Mouse (Mus musculus): Measurements from ENCODE around the gene Taf6l. TPM values are rescaled to one million over a fixed set of nuclear protein-coding genes. Genes with fewer than 3 reads are reported as not detected.
A peak's percentile ranks its signal among the peaks of the same experiment; 100 is the strongest.

The Taf6l gene
- polyA plus RNA-seq, 1 experiment from 2014 or later: 41.8 TPM

- Histone ChIP-seq H3K36me3 (peaks cover 46% of the 10 kb centered on the region), H3K27ac (peak overlapping the region; percentile 95), H3K4me1 (replicated peaks) (peaks cover 16% of the 10 kb centered on the region), H3K4me3 (replicated peaks) (peak overlapping the region; percentile 97), H3K27me3 (no peaks in the 10 kb centered on the region), H3K9ac (replicated peaks) (peak overlapping the region; percentile 96), H3K9me3 (no peaks in the 10 kb centered on the region), H3K4me2 (peak overlapping the region; percentile 81)
- 6% methylated on average over 14 of the region's 14 CpGs for WGBS
- ATAC-seq (ENCODE audit: insufficient number of reproducible peaks, insufficient read depth, low FRiP score, low TSS enrichment, low read depth): no peak
Measured at GRCm38 (mm10) chr19:8757471-8757998, 28.7 kb downstream of the Taf6l start.

GRCm38 (mm10) chr19:8756635-8757387 lies 29.4 kb downstream of the Taf6l start, which contains the start of gene Nxf1:
Nxf1 (plus strand) TSS chr19:8757073.
- peak within 1 kb of the TSS; percentile 81 for H3K4me2 ChIP-seq
- ATAC-seq (ENCODE audit: insufficient number of reproducible peaks, insufficient read depth, low FRiP score, low TSS enrichment, low read depth): peak; percentile 88
- H3K4me1 ChIP-seq (replicated peaks): peaks cover 16% of the 10 kb centered on the region
- H3K27ac ChIP-seq: peak within 1 kb of the TSS; percentile 95
- peak within 1 kb of the TSS; percentile 96 for H3K9ac ChIP-seq (replicated peaks)
- no peaks in the 10 kb centered on the region for H3K9me3 ChIP-seq
- peak within 1 kb of the TSS; percentile 97 for H3K4me3 ChIP-seq (replicated peaks)
- WGBS: under 1% methylated on average over 73 of the region's 75 CpGs
- peaks cover 46% of the 10 kb centered on the region for H3K36me3 ChIP-seq
- no peaks in the 10 kb centered on the region for H3K27me3 ChIP-seq

DNA sequence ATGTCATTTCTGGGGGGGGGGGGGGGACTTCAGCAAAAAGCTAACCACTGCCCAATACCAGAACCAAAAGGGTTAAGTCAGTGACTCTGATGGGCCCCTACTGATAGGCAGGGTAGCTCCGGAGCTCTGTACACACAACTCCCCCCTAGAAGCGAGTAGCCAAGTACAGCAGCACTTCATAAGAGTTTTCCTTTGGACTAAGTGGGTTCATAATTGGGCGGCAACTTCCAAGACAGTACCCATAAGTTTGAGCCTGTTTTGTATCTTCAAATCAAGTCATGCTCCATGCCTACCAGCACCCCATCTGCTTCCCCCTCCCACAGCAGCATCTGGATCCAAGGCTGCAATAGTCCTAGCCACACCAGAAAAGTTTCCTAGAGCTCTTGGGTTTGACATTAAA lies 30.6 kb downstream of the Taf6l start:
- no peaks in the 10 kb centered on the region for H3K9me3 ChIP-seq
- ATAC-seq (ENCODE audit: insufficient number of reproducible peaks, insufficient read depth, low FRiP score, low TSS enrichment, low read depth): no peak
- H3K4me2 ChIP-seq: peak overlapping the region; percentile 81
- peaks cover 16% of the 10 kb centered on the region for H3K4me1 ChIP-seq (replicated peaks)
- H3K4me3 ChIP-seq (replicated peaks): peak overlapping the region; percentile 97; the same call in 1 of the 2 replicates
- no peak overlapping the region for H3K27ac ChIP-seq
- WGBS: 82% methylated on average over 3 of the region's 3 CpGs
- no peaks in the 10 kb centered on the region for H3K27me3 ChIP-seq
- no peak overlapping the region for H3K9ac ChIP-seq (replicated peaks)
- H3K36me3 ChIP-seq: peaks cover 51% of the 10 kb centered on the region

DNA sequence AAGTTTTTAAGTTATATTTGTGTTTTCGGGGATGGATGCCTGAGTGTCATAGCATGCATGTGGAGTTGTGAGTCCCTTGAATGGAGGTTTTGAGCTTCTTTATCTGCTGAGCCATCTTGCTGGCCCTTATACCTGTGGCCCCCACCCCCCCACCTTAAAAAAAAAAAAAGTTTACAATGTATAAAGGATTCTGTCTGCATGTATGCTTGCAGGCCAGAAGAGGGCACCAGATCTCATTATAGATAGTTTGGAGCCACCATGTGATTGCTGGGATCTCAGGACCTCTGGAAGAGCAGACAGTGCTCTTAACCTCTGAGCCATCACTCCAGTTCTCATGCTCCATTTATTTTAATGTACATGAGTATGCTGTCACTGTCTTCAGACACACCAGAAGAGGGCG lies 38.8 kb downstream of the Taf6l start:
- WGBS: 72% methylated on average over 2 of the region's 2 CpGs
- H3K4me3 ChIP-seq (replicated peaks): no peak overlapping the region
- no peaks in the 10 kb centered on the region for H3K9me3 ChIP-seq
- H3K9ac ChIP-seq (replicated peaks): no peak overlapping the region
- H3K4me2 ChIP-seq: no peak overlapping the region
- H3K36me3 ChIP-seq: peaks cover 95% of the 10 kb centered on the region
- no peak overlapping the region for H3K27ac ChIP-seq
- H3K27me3 ChIP-seq: no peaks in the 10 kb centered on the region
- H3K4me1 ChIP-seq (replicated peaks): peaks cover 9% of the 10 kb centered on the region
- ATAC-seq (ENCODE audit: insufficient number of reproducible peaks, insufficient read depth, low FRiP score, low TSS enrichment, low read depth): no peak

GRCm38 (mm10) chr19:8745382-8745781 lies 40.8 kb downstream of the Taf6l start:
- 90% methylated on average over 1 of the region's 1 CpGs for WGBS
- no peak for ATAC-seq (ENCODE audit: insufficient number of reproducible peaks, insufficient read depth, low FRiP score, low TSS enrichment, low read depth)
- no peak overlapping the region for H3K9ac ChIP-seq (replicated peaks)
- no peak overlapping the region for H3K4me3 ChIP-seq (replicated peaks)
- peaks cover 80% of the 10 kb centered on the region for H3K36me3 ChIP-seq
- no peak overlapping the region for H3K27ac ChIP-seq
- H3K4me1 ChIP-seq (replicated peaks): peaks cover 18% of the 10 kb centered on the region
- no peaks in the 10 kb centered on the region for H3K9me3 ChIP-seq
- no peaks in the 10 kb centered on the region for H3K27me3 ChIP-seq
- H3K4me2 ChIP-seq: no peak overlapping the region

DNA sequence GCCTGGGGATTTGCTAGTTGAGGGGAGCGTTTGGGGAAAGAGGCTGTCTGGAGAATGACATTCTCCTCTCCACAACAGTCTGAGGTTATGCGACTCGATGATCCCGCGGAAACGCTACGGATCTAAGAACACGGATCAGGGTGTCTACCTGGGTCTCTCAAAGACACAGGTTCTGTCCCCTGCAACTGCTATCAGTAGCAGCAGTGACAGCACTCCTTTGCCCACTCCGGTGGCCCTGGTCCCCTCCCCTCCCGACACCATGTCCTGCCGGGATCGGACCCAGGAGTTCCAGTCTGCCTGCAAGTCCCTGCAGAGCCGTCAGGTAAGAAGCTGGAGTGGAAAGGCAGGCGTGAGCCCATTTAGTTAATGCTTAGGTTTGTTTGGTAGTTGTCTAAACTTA lies 44.0 kb downstream of the Taf6l start:
- no peak for ATAC-seq (ENCODE audit: insufficient number of reproducible peaks, insufficient read depth, low FRiP score, low TSS enrichment, low read depth)
- no peaks in the 10 kb centered on the region for H3K27me3 ChIP-seq
- peak overlapping the region; percentile 98 for H3K4me2 ChIP-seq
- no peaks in the 10 kb centered on the region for H3K9me3 ChIP-seq
- peak overlapping the region; percentile 95 for H3K4me3 ChIP-seq (replicated peaks)
- peaks cover 21% of the 10 kb centered on the region for H3K4me1 ChIP-seq (replicated peaks)
- 15% methylated on average over 14 of the region's 14 CpGs for WGBS
- peak overlapping the region; percentile 95 for H3K9ac ChIP-seq (replicated peaks)
- H3K27ac ChIP-seq: peak overlapping the region; percentile 96
- peaks cover 78% of the 10 kb centered on the region for H3K36me3 ChIP-seq

- peak within 1 kb of the TSS; percentile 95 for H3K4me3 ChIP-seq (replicated peaks)
- peak; percentile 95 for ATAC-seq (ENCODE audit: insufficient number of reproducible peaks, insufficient read depth, low FRiP score, low TSS enrichment, low read depth)
- under 1% methylated on average over 36 of the region's 36 CpGs for WGBS
Measured at GRCm38 (mm10) chr19:8741243-8741869, 44.9 kb downstream of the Taf6l start, which contains the start of gene Stx5a. Stx5a (plus strand) TSS chr19:8741413.

GRCm38 (mm10) chr19:8740603-8741002 lies 45.6 kb downstream of the Taf6l start, which contains the start of gene 1700092M07Rik:
1700092M07Rik (plus strand) TSS chr19:8740718.
- Histone ChIP-seq H3K4me3 (replicated peaks) (peak within 1 kb of the TSS; percentile 95), H3K27me3 (no peaks in the 10 kb centered on the region), H3K9me3 (no peaks in the 10 kb centered on the region), H3K9ac (replicated peaks) (peak within 1 kb of the TSS; percentile 95), H3K36me3 (peaks cover 62% of the 10 kb centered on the region), H3K27ac (peak within 1 kb of the TSS; percentile 96), H3K4me1 (replicated peaks) (peaks cover 21% of the 10 kb centered on the region), H3K4me2 (peak within 1 kb of the TSS; percentile 98)
- WGBS: 67% methylated on average over 14 of the region's 14 CpGs
- no peak for ATAC-seq (ENCODE audit: insufficient number of reproducible peaks, insufficient read depth, low FRiP score, low TSS enrichment, low read depth)

More at GRCm38 (mm10) chr19:8741243-8741869, 44.9 kb downstream of the Taf6l start, which contains the start of gene Stx5a:
- no peaks in the 10 kb centered on the region for H3K27me3 ChIP-seq
- H3K9me3 ChIP-seq: no peaks in the 10 kb centered on the region
- H3K36me3 ChIP-seq: peaks cover 70% of the 10 kb centered on the region
- H3K4me1 ChIP-seq (replicated peaks): peaks cover 21% of the 10 kb centered on the region
- H3K27ac ChIP-seq: peak within 1 kb of the TSS; percentile 96
- peak within 1 kb of the TSS; percentile 98 for H3K4me2 ChIP-seq
- peak within 1 kb of the TSS; percentile 95 for H3K9ac ChIP-seq (replicated peaks)

- Histone ChIP-seq H3K27ac (no peak overlapping the region), H3K9me3 (no peaks in the 10 kb centered on the region), H3K36me3 (peaks cover 53% of the 10 kb centered on the region)
Measured at GRCm38 (mm10) chr19:8739646-8740045, 46.6 kb downstream of the Taf6l start.

DNA sequence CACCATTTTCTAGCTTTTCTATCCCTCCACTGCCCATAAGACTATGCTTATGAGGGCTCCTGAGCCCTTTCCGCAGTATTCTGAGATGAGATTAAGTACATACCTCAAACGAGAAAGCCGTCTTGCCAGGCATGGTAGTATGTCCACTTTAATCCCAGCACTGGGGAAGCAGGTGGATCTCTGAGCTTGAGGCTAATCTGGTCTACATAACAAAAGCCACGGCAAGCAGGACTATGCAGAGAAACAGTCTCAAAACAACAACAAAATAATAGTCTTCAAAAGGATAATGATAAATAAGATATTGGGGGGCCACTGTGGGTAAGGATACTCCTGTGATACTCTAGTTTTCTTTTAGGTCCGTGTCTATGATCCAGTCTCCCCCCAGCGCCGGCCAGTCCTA lies 47.3 kb downstream of the Taf6l start:
- Histone ChIP-seq H3K9ac (replicated peaks) (no peak overlapping the region), H3K4me1 (replicated peaks) (peaks cover 23% of the 10 kb centered on the region), H3K36me3 (peaks cover 45% of the 10 kb centered on the region), H3K4me3 (replicated peaks) (no peak overlapping the region), H3K27me3 (no peaks in the 10 kb centered on the region), H3K4me2 (no peak overlapping the region), H3K27ac (no peak overlapping the region), H3K9me3 (no peaks in the 10 kb centered on the region)
- 89% methylated on average over 7 of the region's 7 CpGs for WGBS
- ATAC-seq (ENCODE audit: insufficient number of reproducible peaks, insufficient read depth, low FRiP score, low TSS enrichment, low read depth): no peak

More at GRCm38 (mm10) chr19:8739646-8740045, 46.6 kb downstream of the Taf6l start:
- no peak for ATAC-seq (ENCODE audit: insufficient number of reproducible peaks, insufficient read depth, low FRiP score, low TSS enrichment, low read depth)
- Histone ChIP-seq H3K4me2 (no peak overlapping the region), H3K4me1 (replicated peaks) (peaks cover 23% of the 10 kb centered on the region), H3K27me3 (no peaks in the 10 kb centered on the region), H3K9ac (replicated peaks) (no peak overlapping the region), H3K4me3 (replicated peaks) (no peak overlapping the region)
- 91% methylated on average over 6 of the region's 6 CpGs for WGBS

DNA sequence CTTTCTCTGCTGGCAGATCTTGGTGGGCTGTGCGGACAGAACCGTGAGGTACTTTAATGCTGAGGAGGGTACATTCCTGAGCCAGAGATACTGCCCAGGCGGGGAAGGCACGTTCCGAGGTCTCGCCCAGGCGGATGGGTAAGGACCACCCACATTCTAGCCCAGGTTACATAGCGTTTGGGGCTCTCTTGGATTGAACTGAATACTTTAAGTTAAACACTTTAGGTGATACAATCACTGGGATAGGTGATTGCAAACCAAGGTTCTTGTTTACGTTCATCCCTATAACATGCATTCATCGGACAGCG lies 50.1 kb downstream of the Taf6l start:
- H3K27me3 ChIP-seq: no peaks in the 10 kb centered on the region
- no peak for ATAC-seq (ENCODE audit: insufficient number of reproducible peaks, insufficient read depth, low FRiP score, low TSS enrichment, low read depth)
- WGBS: 3% methylated on average over 11 of the region's 11 CpGs

More for the DNA sequence above, 50.1 kb downstream of the Taf6l start:
- no peaks in the 10 kb centered on the region for H3K9me3 ChIP-seq
- peaks cover 33% of the 10 kb centered on the region for H3K36me3 ChIP-seq
- peak overlapping the region; percentile 79 for H3K9ac ChIP-seq (replicated peaks)
- H3K4me2 ChIP-seq: peak overlapping the region; percentile 84
- H3K4me1 ChIP-seq (replicated peaks): peaks cover 12% of the 10 kb centered on the region
- H3K27ac ChIP-seq: peak overlapping the region; percentile 66; the same call in 1 of the 2 replicates
- H3K4me3 ChIP-seq (replicated peaks): peak overlapping the region; percentile 89

Data from limb, embryonic 12.5 days (tissue).